Mouse (Mus musculus) cerebral cortex, adult 2 months (tissue): Measurements from ENCODE around the gene Cirbp.

Experiments used
- WGBS: fragments of 180-500 bp; shearing (Covaris S2); methylation state at CpG from one replicate; pipeline ENCODE4 v1.1.7; 2018; 5-methylcytosine and 5-hydroxymethylcytosine counted together

The Cirbp gene

GRCm38 (mm10) chr10:80175536-80176269, 9.9 kb downstream of the Cirbp start:
- 25% methylated on average over 4 of the region's 4 CpGs for WGBS

GRCm38 (mm10) chr10:80176270-80176834, 10.6 kb downstream of the Cirbp start:
- 85% methylated on average over 5 of the region's 5 CpGs for WGBS

DNA sequence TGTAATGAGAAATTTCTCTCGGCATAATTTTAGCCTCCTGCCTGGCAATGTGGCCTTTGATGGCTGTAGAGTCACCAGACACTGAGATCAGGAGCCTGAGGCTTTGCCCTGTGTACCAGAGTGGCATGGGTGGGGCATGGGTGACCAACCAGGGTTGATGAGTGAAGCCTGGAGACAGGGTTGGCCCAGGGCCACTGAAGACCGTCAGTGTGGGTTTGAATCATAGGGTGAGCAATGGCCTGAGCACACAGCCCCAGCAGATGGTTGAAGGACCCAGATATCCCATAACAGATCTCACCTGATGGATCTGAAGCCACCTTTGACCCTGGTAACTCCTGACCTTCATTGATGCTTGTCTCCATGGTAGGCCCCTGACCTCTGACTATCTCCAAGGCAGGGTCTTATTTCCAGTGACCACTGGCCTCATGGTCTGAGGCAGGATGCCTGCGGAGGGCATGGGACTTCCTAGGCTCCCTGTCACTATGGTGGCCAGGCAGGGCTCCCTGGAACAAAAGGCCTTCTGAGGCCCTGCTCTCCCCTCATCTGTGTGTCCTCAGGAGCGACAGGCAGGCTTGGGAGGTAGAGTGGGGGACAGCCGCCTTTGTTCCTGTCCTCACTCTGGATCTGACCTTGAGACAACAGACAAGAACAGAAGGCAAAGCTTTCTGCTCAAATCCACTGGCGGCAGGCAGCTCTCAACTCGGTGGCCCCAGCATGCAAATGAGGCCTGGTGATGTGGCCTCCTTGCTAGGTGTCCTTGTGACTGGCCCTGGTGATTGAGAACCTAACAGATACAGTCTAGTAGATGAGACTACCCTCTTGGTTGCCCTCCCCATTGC, 11.9 kb downstream of the Cirbp start:
- 75% methylated on average over 7 of the region's 7 CpGs for WGBS

DNA sequence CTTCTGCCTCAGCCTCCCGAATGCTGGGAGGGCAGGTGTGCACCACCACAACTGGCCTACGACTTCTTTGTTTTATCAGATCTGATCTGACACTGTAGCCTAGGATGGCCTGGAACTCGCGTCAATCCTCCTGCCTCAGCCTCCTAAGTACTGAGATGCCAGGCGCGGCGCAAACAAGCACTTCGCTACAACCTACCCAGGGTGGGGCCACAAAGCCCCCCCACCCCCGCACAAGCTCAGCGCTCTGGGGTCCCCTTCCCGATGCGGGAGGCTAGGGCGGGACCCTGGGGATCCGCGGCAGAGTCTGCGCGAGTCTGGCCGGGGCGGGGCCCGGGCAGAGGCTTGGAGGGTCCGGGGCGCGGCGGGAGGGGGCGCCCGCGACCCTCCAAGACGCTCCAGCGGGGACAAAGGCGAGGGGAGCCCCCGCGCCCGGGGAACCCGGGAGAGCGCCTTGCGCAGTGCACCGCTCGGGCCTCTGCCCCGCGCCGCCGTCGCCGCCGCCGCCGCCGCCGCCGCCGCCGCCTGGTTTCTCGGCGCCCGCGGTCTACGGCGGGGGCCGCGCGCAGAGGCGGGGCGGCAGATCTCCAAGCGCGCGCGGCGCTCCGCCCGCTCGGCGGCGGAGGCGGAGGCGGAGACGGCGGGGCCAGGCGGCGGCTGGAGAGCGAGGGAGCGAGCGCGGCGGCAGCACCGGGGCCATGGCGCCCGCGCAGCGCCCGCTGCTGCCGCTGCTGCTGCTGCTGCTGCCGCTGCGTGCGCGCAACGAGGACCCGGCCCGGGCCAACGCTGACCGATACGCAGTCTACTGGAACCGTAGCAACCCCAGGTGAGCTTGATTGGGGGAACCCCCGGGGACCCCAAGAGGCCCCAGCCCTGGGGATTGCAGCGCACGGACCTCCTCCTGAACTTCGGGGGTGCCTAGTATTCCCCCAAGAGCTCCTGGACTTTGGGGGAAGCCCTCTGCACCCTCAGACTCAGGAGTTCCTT, 13.6 kb downstream of the Cirbp start, which contains the start of gene Efna2:
TSS of gene Efna2 (plus strand) at position 415 of the 984 bp plus-strand sequence.
- WGBS, result 2% methylated on average over 97 of the region's 106 CpGs

GRCm38 (mm10) chr10:80180288-80180687, 14.5 kb downstream of the Cirbp start:
- 48% methylated on average over 6 of the region's 6 CpGs for WGBS

- 55% methylated on average over 5 of the region's 5 CpGs for WGBS
Measured at GRCm38 (mm10) chr10:80180823-80181222, 15.0 kb downstream of the Cirbp start.

DNA sequence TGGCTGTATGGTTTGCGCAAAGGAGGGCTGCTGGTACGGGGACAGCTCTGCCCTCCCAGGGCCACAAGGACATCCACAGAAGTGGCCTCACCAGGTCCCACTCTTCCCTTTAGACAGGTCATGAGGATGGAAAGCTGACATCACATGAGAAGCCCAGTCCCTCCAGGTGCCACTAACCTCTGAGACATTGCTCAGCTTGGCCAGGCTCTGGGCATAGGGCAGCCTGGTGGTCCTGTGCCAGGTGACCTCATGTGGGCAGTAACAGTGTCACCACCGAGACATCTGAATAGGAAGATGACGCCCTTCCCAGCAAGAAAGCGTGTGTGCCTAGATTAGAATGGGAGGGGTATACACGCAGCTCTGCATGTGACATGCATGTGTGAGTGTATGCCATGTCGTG, 16.8 kb downstream of the Cirbp start:
- 93% methylated on average over 7 of the region's 7 CpGs for WGBS

DNA sequence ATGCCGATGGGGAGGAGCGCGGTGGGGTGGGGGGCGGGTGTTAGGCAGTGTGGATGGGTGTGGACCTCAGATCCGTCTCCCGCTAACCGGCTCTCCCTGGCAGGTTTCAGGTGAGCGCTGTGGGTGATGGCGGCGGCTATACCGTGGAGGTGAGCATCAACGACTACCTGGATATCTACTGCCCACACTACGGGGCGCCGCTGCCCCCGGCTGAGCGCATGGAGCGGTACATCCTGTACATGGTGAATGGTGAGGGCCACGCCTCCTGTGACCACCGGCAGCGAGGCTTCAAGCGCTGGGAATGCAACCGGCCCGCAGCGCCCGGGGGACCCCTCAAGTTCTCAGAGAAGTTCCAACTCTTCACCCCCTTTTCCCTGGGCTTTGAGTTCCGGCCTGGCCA, 20.9 kb downstream of the Cirbp start:
- WGBS, result 68% methylated on average over 27 of the region's 27 CpGs

- 90% methylated on average over 10 of the region's 10 CpGs for WGBS
Measured at GRCm38 (mm10) chr10:80187739-80188138, 22.0 kb downstream of the Cirbp start.

DNA sequence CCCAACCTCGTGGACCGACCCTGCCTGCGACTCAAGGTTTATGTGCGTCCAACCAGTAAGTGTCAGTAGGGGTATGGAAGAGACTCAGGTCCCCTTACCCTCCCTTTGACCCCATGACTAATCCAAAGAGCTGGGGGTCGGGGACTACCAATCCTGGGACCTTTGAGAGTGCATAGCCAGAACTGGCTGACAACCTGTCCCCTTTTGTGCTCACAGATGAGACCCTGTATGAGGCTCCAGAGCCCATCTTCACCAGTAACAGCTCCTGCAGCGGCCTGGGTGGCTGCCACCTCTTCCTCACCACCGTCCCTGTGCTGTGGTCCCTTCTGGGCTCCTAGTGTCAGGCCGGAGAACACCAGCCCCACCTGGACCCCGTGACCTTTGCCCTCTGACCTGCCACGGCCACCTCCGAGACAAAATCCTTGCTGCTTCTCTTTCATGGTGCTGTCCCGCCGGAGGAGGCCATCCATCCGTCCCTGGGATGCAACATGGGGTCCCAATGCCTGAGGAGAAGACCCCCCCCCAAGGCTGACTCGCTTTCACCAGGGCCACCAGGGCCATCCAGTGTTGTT, 22.8 kb downstream of the Cirbp start:
- 83% methylated on average over 15 of the region's 15 CpGs for WGBS

GRCm38 (mm10) chr10:80189999-80190398, 24.2 kb downstream of the Cirbp start:
- 26% methylated on average over 21 of the region's 21 CpGs for WGBS

DNA sequence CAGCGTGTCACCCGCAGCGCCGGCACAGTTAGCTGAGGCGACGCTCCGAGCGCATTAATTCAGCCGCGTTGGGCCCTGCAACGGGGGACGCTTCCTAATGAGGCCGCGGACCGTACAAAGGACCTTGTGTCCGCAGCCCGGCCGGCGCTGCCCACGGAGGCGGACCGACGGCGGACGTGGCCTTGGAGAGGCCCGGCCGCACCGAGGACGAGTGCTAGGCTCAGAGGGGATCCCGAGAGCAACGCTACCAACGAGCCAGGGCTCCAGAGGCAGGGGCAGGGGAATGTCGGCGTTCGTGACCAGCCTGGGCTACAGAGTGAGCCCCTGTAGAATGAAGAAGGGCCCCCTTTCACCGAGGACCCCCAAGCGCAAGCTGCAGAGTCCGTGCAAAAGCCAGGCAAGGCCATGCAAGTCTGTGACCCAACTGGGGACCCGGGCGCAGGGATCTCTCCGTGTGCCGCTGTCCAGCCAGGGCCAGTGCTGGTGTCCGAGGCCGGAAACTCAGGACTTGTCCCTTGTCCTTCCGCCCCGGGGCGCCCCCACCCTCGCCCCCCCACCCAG, 24.8 kb downstream of the Cirbp start:
- 4% methylated on average over 48 of the region's 48 CpGs for WGBS

- WGBS, result 95% methylated on average over 6 of the region's 6 CpGs
Measured at GRCm38 (mm10) chr10:80193976-80194375, 28.2 kb downstream of the Cirbp start.

DNA sequence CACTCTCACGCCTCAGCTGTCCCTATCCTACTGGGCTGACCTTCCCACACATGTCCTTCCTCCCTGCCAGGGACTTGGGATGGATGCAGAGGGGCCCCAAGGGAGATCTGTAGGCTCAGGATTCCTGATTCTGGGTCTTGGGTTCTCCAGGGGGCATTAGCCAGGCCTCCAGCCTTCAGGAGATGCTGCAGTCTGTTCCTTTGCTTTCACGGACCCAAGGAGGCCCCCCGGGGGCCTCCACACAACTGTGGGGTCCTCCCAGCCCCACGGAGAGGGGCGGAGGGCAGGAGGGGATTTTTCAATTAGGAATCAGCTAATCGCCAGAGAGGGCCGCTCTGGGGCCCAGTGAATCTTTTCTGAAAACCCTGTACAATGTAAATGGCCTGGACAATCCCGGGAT, 28.7 kb downstream of the Cirbp start:
- 67% methylated on average over 8 of the region's 8 CpGs for WGBS

DNA sequence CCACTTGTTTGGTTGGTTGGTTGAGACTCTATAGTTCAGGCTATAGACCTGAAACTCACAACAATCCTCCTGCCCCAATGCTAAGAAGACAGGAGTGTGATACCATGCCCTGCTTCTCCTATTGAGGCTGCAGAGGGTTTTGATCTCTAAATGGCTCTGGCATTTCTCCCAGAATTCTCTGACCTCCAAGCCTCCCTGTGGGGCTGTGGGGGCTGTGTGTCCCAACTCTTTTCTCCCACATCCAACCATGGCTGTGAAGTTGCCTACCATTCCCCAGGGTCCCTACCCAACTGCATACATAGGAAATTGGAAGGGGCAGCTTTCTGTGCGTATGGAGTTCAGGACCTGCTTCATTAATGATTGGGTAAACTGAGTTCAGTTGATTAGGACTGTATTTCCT, 30.4 kb downstream of the Cirbp start:
- WGBS, result 94% methylated on average over 1 of the region's 1 CpGs

DNA sequence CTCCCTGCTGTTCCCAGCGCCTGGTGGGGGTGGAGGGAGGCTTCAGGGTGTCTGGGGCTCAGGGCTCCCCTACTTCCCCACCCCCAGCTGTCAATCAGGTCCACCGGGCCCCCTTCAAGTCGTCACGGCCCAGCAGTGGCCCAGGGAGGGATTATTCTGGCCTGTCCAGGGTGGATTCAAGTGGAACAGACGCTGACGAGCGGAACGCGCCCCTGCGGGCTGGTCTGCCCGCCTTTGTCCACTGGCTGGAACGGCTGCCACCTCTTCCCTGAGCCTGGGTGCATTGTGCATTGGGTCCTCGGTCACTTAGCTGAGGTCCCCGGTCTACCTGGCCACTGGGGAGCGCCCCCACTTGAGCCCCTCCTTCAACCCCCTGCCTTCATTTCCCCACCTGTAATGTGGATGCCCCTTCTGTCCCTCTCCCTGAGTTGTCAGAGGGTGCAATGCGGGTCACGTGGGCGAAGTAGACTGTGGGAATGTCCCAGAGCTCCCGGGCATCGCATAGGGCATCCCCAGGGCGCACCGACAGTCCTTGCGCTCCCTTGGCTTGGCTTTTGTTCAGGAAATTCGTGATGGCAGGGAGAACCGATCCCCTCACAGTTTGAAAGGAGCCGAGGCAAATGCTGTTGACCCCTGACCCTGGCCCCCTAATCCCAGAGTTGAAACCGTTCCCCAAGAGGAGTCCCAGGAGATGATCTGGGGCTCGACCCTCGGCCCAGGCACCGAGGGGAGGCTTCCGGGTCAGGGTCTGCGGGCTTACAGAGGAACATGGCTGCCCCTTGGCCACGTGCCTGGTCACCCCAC, 31.2 kb downstream of the Cirbp start:
- 67% methylated on average over 33 of the region's 33 CpGs for WGBS

DNA sequence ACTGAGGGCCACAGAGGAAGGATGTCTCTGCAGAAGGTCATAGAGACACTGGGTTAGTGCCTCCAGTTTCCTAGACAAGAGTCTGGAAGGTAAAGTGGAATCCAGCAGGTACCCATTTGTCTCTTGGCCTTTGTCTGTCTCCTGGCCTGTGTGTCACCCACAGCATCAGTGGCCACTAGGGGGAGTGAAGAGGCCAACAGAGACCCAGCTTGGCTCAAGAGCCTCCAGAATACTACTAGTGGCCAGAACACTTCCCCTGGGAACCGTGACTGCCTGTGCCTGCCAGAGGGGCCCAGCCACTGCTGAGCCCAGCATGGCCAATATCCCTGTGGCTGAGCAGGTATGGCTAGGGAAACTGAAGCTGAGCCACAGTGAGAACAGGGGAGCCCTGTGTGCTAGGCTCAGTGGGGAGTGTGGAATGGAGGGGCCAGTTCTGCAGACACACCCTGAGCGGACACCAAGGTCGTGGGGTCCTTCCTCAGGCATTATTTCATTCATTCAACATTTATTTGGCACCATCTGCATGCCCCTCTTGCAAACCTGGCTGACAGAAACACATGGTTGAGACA, 33.7 kb downstream of the Cirbp start:
- WGBS, result 53% methylated on average over 3 of the region's 3 CpGs

GRCm38 (mm10) chr10:80200485-80200884, 34.7 kb downstream of the Cirbp start:
- WGBS, result 92% methylated on average over 6 of the region's 6 CpGs

DNA sequence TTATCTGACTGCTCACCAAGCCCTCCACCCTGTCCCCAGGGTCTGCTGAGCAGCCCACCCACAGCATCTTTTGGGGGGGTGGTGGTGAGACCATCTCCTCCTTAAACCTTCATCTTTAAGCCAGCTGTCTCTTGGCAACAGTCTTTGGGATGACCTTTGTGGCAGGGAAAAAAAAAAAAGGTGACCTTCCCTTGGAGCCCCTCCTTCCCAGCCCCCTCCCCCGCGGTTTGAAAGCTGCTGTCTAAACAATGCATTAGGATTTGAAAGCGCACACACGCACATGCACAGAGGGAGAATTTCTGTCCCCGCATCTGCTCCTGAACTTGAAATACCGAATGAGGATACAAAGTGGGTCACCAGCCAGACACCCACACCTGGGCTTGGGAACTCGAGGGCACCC, 38.3 kb downstream of the Cirbp start:
- 30% methylated on average over 7 of the region's 7 CpGs for WGBS

- WGBS, result 90% methylated on average over 1 of the region's 1 CpGs
Measured at GRCm38 (mm10) chr10:80207201-80207600, 41.4 kb downstream of the Cirbp start.
